8 mouse cellular contexts compared by ENCODE assay signal in genomic region chr10:61175442-61176204, GRCm38 (mm10). TPM values are rescaled to one million over a fixed set of nuclear protein-coding genes. Genes with fewer than 3 reads are reported as not detected.
DNase-seq lines count a peak whose midpoint lies in the region; ATAC-seq and TF ChIP-seq lines count a peak whose summit lies in the region.
"Had no signal": no experiment of that assay in that cellular context is flagged by ENCODE, and none has a peak within 500 bp of the region (broad histone marks: within the 10 kb centered on the region; RNA-seq: fewer than 3 reads in every experiment).

No protein-coding gene starts in this region.

- H3K9me3 ChIP-seq in heart, embryonic 12.5 days (replicated peaks): no peaks in the 10 kb centered on the region
- no peaks in the 10 kb centered on the region for H3K9me3 ChIP-seq in midbrain, embryonic 16.5 days (replicated peaks; ENCODE audit: control insufficient read depth, low read length, poor library complexity, severe bottlenecking)

- 11% methylated on average over 24 of the region's 24 CpGs for WGBS in heart, embryonic 12.5 days
- WGBS in midbrain, embryonic 16.5 days: 16% methylated on average over 24 of the region's 24 CpGs

- no peaks in the 10 kb centered on the region for H3K36me3 ChIP-seq in heart, embryonic 12.5 days
- H3K36me3 ChIP-seq in midbrain, embryonic 16.5 days (ENCODE audit: control insufficient read depth, insufficient read depth, low read length): no peaks in the 10 kb centered on the region

- no peak overlapping the region for H3K9ac ChIP-seq in heart, embryonic 12.5 days
- H3K9ac ChIP-seq in midbrain, embryonic 16.5 days (ENCODE audit: low read depth, low read length): no peak overlapping the region

- peak overlapping the region; percentile 5; the same call in 1 of the 2 replicates for H3K4me3 ChIP-seq in heart, embryonic 12.5 days
- no peak overlapping the region for H3K4me3 ChIP-seq in left cerebral cortex, adult 2 months
- H3K4me3 ChIP-seq in midbrain, embryonic 16.5 days (ENCODE audit: low read depth, low read length): no peak overlapping the region

- no peak overlapping the region for H3K27ac ChIP-seq in heart, embryonic 12.5 days (ENCODE audit: poor library complexity, severe bottlenecking)
- H3K27ac ChIP-seq in left cerebral cortex, adult 2 months: no peak overlapping the region
- H3K27ac ChIP-seq in midbrain, embryonic 16.5 days (ENCODE audit: low read length): no peak overlapping the region

- TF ChIP-seq CTCF in left cerebral cortex, adult 2 months (IDR thresholded peaks at IDR 0.05): peak; percentile 39

- DNase-seq in B cell, adult 2 months: peak; percentile 31 to 33
- peak; percentile 79 for DNase-seq in ES-CJ7 (ENCODE audit: low read depth, low spot score)
- DNase-seq in cerebellum, postnatal 10 days: peak; percentile 88 to 91
- no peak for DNase-seq in left cerebral cortex, adult 2 months (ENCODE audit: extremely low spot score in 1 of 2, low spot score in 2 of 2)
- DNase-seq in thymus, postnatal 36 days: peak; percentile 12 to 27

- H3K4me1 ChIP-seq in heart, embryonic 12.5 days (replicated peaks): peaks cover 6% of the 10 kb centered on the region; the same call in 1 of the 2 replicates
- H3K4me1 ChIP-seq in midbrain, embryonic 16.5 days (ENCODE audit: control insufficient read depth, insufficient read depth, low read length): no peaks in the 10 kb centered on the region

- ATAC-seq in heart, embryonic 12.5 days (ENCODE audit: insufficient number of reproducible peaks, low FRiP score): peak; percentile 36; the same call in 1 of the 2 replicates
- no peak for ATAC-seq in midbrain, embryonic 16.5 days

- intact Hi-C loops in left cerebral cortex, adult 2 months (cut with DNase I): no loop called here

- H3K4me2 ChIP-seq in heart, embryonic 12.5 days: peak overlapping the region; percentile 53
- peak overlapping the region; percentile 25 for H3K4me2 ChIP-seq in midbrain, embryonic 16.5 days (ENCODE audit: low read length)

- peaks cover 65% of the 10 kb centered on the region for H3K27me3 ChIP-seq in heart, embryonic 12.5 days (replicated peaks)
- H3K27me3 ChIP-seq in midbrain, embryonic 16.5 days (ENCODE audit: control insufficient read depth, insufficient read depth, low read depth, low read length): no peaks in the 10 kb centered on the region

RNA-seq across cellular contexts. Expression of gene Tbata, which starts 3.9 kb away (rescaled TPM):
- polyA plus RNA-seq in heart, embryonic 12.5 days (2016; fragmentation: Nextera tagmentation; extraction: Ambion mirVana): not detected in 2 replicates
- total RNA-seq in left cerebral cortex, adult 2 months (2021): 1 to 10 TPM in 1 of 2 experiments, under 1 TPM in 1; 0.54 to 1.3 TPM
- polyA plus RNA-seq in midbrain, embryonic 16.5 days (2015; fragmentation: Nextera tagmentation; extraction: Ambion mirVana): 0.16 TPM in 1 of 2 replicates, not detected in the other
- polyA plus RNA-seq: liver, embryonic 16.5 days had no signal

RNA-seq across cellular contexts. Expression of gene Sgpl1, which starts 28.1 kb away (rescaled TPM):
- polyA plus RNA-seq in heart, embryonic 12.5 days (2016; fragmentation: Nextera tagmentation; extraction: Ambion mirVana): 37.0 and 39.1 TPM in 2 replicates
- 10 to 100 TPM; 21.8 to 23.1 TPM for total RNA-seq in left cerebral cortex, adult 2 months (2021)
- 42.8 and 45.7 TPM in 2 replicates for polyA plus RNA-seq in midbrain, embryonic 16.5 days (2015; fragmentation: Nextera tagmentation; extraction: Ambion mirVana)

Comparison
In these comparisons a context has a peak if more than half of its experiments do, and no peak if none do; other contexts are left out.
1. DNase-seq: peak in B cell, adult 2 months (2 of 2), ES-CJ7 (single experiment), cerebellum, postnatal 10 days (2 of 2) and thymus, postnatal 36 days (2 of 2); none in left cerebral cortex, adult 2 months (0 of 2).